Comparison of ENCODE assay signal across 1 mouse cellular context in genomic region chr9:122805053-122805844, GRCm38 (mm10).
TF ChIP-seq lines count a peak whose summit lies in the region.

Gene Tcaim (plus strand): TSS chr9:122805539.

TF ChIP-seq in MEL, 35 proteins besides CTCF, POLR2A, EP300 and RAD21 (continued from another document):
- TF ChIP-seq ELF1 (IDR thresholded peaks at IDR 0.05; ENCODE audit: low read depth, low read length) = peak; percentile 31; the same call in 1 of the 2 replicates
- no peak for TF ChIP-seq SMC3 (IDR thresholded peaks at IDR 0.05; ENCODE audit: low read depth, low read length)
- TF ChIP-seq MXI1 (IDR thresholded peaks at IDR 0.05; ENCODE audit: low read depth, low read length) = no peak; the same call in 1 of the 2 replicates
- TF ChIP-seq TCF12 (IDR thresholded peaks at IDR 0.05; ENCODE audit: low read depth, low read length) = peak; percentile 14; the same call in 1 of the 2 replicates
- TF ChIP-seq SIN3A (IDR thresholded peaks at IDR 0.05; ENCODE audit: low read length) = peak; percentile 28; the same call in 1 of the 2 replicates
- no peak for TF ChIP-seq USF1 (IDR thresholded peaks at IDR 0.05; ENCODE audit: low read depth, low read length)
